Mouse (Mus musculus): ENCODE data around the gene Dedd2. TPM values are rescaled to one million over a fixed set of nuclear protein-coding genes. Genes with fewer than 3 reads are reported as not detected.
A peak's percentile ranks its signal among the peaks of the same experiment; 100 is the strongest.

Dedd2 gene
- total and polyA plus RNA-seq, 3 experiments: 14.3 to 21.7 (median 18.4) TPM

- H3K27ac ChIP-seq: peak overlapping the region; percentile 98
- no peaks in the 10 kb centered on the region for H3K36me3 ChIP-seq (ENCODE audit: control insufficient read depth, insufficient read depth, low read length)
- H3K27me3 ChIP-seq (ENCODE audit: control insufficient read depth, insufficient read depth, low read length): no peaks in the 10 kb centered on the region
- H3K4me1 ChIP-seq (ENCODE audit: control insufficient read depth, insufficient read depth, low read length): peaks cover 9% of the 10 kb centered on the region
- intact Hi-C loops (cut with DNase I): no loop called here
- peak overlapping the region; percentile 71 for H3K9ac ChIP-seq (ENCODE audit: low read depth, low read length)
- H3K4me3 ChIP-seq: peak overlapping the region; percentile 89
- TF ChIP-seq EP300 (IDR thresholded peaks at IDR 0.05; ENCODE audit: insufficient read depth, low read depth, low read length): no peak
- peak; percentile 35 for TF ChIP-seq CTCF (IDR thresholded peaks at IDR 0.05)
- no peak for TF ChIP-seq POLR2A (IDR thresholded peaks at IDR 0.05; ENCODE audit: insufficient read depth, low read depth, low read length)
- peaks cover 2% of the 10 kb centered on the region for H3K79me2 ChIP-seq (replicated peaks; ENCODE audit: control insufficient read depth, insufficient read depth, low read length)
- peak; percentile 52 to 67 for DNase-seq
- WGBS: 1% methylated on average over 53 of the region's 53 CpGs
Observed at GRCm38 (mm10) chr7:25218705-25219415, 1.6 kb downstream of the Dedd2 start.

- no peak for DNase-seq
- Histone ChIP-seq H3K79me2 (replicated peaks; ENCODE audit: control insufficient read depth, insufficient read depth, low read length) (peaks cover 2% of the 10 kb centered on the region), H3K36me3 (ENCODE audit: control insufficient read depth, insufficient read depth, low read length) (no peaks in the 10 kb centered on the region), H3K27ac (no peak overlapping the region), H3K4me1 (ENCODE audit: control insufficient read depth, insufficient read depth, low read length) (peaks cover 9% of the 10 kb centered on the region), H3K4me3 (no peak overlapping the region), H3K27me3 (ENCODE audit: control insufficient read depth, insufficient read depth, low read length) (no peaks in the 10 kb centered on the region), H3K9ac (ENCODE audit: low read depth, low read length) (no peak overlapping the region)
- no peak for TF ChIP-seq EP300 (IDR thresholded peaks at IDR 0.05; ENCODE audit: insufficient read depth, low read depth, low read length)
- TF ChIP-seq CTCF (IDR thresholded peaks at IDR 0.05): no peak
- no peak for TF ChIP-seq POLR2A (IDR thresholded peaks at IDR 0.05; ENCODE audit: insufficient read depth, low read depth, low read length)
- intact Hi-C loops (cut with DNase I): no loop called here
- WGBS: 72% methylated on average over 12 of the region's 12 CpGs
Observed at GRCm38 (mm10) chr7:25217653-25218395, 2.6 kb downstream of the Dedd2 start.

DNA sequence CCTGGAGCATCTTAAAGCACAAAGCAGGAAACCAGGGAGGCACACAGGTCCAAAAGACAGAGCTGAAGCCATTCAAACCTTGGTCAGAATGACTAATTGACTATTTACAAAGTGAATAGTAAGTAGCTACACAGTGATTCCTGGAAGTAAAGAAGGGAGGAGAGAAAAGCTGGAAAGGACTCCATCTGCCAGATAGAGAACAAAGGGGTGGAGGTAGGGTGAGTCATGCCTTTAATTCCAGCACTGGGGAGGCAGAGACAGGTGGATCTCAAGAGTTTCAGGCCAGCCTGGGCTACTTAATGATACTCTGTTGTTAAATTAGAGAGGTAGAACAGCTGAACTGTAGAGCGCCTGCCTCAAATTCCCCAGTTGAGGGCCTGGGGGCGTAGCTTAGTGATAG lies 6.2 kb downstream of the Dedd2 start:
- WGBS: 95% methylated on average over 2 of the region's 2 CpGs
- Histone ChIP-seq H3K27me3 (ENCODE audit: control insufficient read depth, insufficient read depth, low read length) (no peaks in the 10 kb centered on the region), H3K9ac (ENCODE audit: low read depth, low read length) (no peak overlapping the region), H3K4me3 (no peak overlapping the region), H3K36me3 (ENCODE audit: control insufficient read depth, insufficient read depth, low read length) (no peaks in the 10 kb centered on the region), H3K4me1 (ENCODE audit: control insufficient read depth, insufficient read depth, low read length) (no peaks in the 10 kb centered on the region), H3K27ac (no peak overlapping the region), H3K79me2 (replicated peaks; ENCODE audit: control insufficient read depth, insufficient read depth, low read length) (peaks cover 2% of the 10 kb centered on the region; the same call in 1 of the 2 replicates)
- TF ChIP-seq EP300 (IDR thresholded peaks at IDR 0.05; ENCODE audit: insufficient read depth, low read depth, low read length): no peak
- TF ChIP-seq CTCF (IDR thresholded peaks at IDR 0.05): no peak
- no peak for TF ChIP-seq POLR2A (IDR thresholded peaks at IDR 0.05; ENCODE audit: insufficient read depth, low read depth, low read length)
- DNase-seq: no peak
- intact Hi-C loops (cut with DNase I): no loop called here

- no peak for TF ChIP-seq CTCF (IDR thresholded peaks at IDR 0.05)
- no peak for TF ChIP-seq POLR2A (IDR thresholded peaks at IDR 0.05; ENCODE audit: insufficient read depth, low read depth, low read length)
- TF ChIP-seq EP300 (IDR thresholded peaks at IDR 0.05; ENCODE audit: insufficient read depth, low read depth, low read length): no peak
- intact Hi-C loops (cut with DNase I): no loop called here
- 45% methylated on average over 3 of the region's 3 CpGs for WGBS
- no peak overlapping the region for H3K27ac ChIP-seq
- no peaks in the 10 kb centered on the region for H3K4me1 ChIP-seq (ENCODE audit: control insufficient read depth, insufficient read depth, low read length)
- no peak for DNase-seq
- H3K4me3 ChIP-seq: no peak overlapping the region
- no peak overlapping the region for H3K9ac ChIP-seq (ENCODE audit: low read depth, low read length)
- H3K36me3 ChIP-seq (ENCODE audit: control insufficient read depth, insufficient read depth, low read length): no peaks in the 10 kb centered on the region
- H3K79me2 ChIP-seq (replicated peaks; ENCODE audit: control insufficient read depth, insufficient read depth, low read length): no peaks in the 10 kb centered on the region
- H3K27me3 ChIP-seq (ENCODE audit: control insufficient read depth, insufficient read depth, low read length): no peaks in the 10 kb centered on the region
Observed at GRCm38 (mm10) chr7:25213099-25213498, 7.3 kb downstream of the Dedd2 start.

DNA sequence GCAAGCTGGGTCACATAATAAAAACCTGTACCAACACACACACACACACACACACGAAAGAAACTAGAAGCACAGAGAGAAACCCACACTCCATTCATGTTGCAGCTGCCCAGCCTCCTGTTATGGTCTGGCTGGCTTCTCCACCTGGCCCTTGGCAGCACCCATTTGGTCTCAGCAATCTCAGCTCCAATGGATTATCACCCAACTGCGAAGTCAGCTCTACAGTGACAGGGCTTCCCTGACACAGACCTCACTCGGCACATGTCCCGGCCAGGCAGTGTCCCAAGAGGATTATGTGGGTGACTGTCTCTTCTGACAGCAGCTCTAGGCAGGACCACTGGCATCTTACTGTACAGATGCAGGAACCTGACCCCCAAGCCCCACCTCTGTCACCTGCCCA lies 9.9 kb downstream of the Dedd2 start:
- Histone ChIP-seq H3K9ac (ENCODE audit: low read depth, low read length) (no peak overlapping the region), H3K27me3 (ENCODE audit: control insufficient read depth, insufficient read depth, low read length) (no peaks in the 10 kb centered on the region), H3K36me3 (ENCODE audit: control insufficient read depth, insufficient read depth, low read length) (no peaks in the 10 kb centered on the region), H3K4me3 (no peak overlapping the region), H3K4me1 (ENCODE audit: control insufficient read depth, insufficient read depth, low read length) (no peaks in the 10 kb centered on the region), H3K79me2 (replicated peaks; ENCODE audit: control insufficient read depth, insufficient read depth, low read length) (no peaks in the 10 kb centered on the region), H3K27ac (no peak overlapping the region)
- intact Hi-C loops (cut with DNase I): no loop called here
- WGBS: 68% methylated on average over 4 of the region's 4 CpGs
- DNase-seq: no peak
- TF ChIP-seq CTCF (IDR thresholded peaks at IDR 0.05): no peak
- no peak for TF ChIP-seq POLR2A (IDR thresholded peaks at IDR 0.05; ENCODE audit: insufficient read depth, low read depth, low read length)
- no peak for TF ChIP-seq EP300 (IDR thresholded peaks at IDR 0.05; ENCODE audit: insufficient read depth, low read depth, low read length)

DNA sequence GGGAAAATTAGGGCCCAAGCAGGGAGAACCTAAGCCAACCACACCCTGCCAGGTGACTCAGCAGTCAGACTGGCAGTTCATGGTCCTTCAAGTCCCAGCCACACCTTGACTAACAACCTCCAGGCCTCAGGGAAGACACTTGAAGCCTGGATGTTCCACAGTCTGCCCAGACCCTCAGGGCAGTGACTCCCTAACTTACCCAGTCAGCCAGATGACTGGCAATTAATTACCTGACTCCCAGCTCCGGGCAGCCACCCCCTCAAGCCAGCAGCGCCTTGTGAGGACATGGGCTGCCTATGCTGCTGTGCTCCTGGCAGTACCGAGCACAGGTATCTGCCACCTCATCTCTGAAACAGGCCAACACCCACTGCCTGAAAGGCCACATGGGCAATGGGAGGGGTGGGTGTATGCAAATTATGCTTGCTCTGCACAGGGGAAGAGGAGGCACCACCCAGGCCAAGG lies 11.2 kb downstream of the Dedd2 start:
- intact Hi-C loops (cut with DNase I): no loop called here
- no peak overlapping the region for H3K4me3 ChIP-seq
- H3K79me2 ChIP-seq (replicated peaks; ENCODE audit: control insufficient read depth, insufficient read depth, low read length): no peaks in the 10 kb centered on the region
- H3K9ac ChIP-seq (ENCODE audit: low read depth, low read length): no peak overlapping the region
- 83% methylated on average over 3 of the region's 3 CpGs for WGBS
- no peaks in the 10 kb centered on the region for H3K27me3 ChIP-seq (ENCODE audit: control insufficient read depth, insufficient read depth, low read length)
- no peak for DNase-seq
- no peak overlapping the region for H3K27ac ChIP-seq
- no peak for TF ChIP-seq EP300 (IDR thresholded peaks at IDR 0.05; ENCODE audit: insufficient read depth, low read depth, low read length)
- no peaks in the 10 kb centered on the region for H3K36me3 ChIP-seq (ENCODE audit: control insufficient read depth, insufficient read depth, low read length)
- no peaks in the 10 kb centered on the region; the same call in 1 of the 2 replicates for H3K4me1 ChIP-seq (ENCODE audit: control insufficient read depth, insufficient read depth, low read length)

Data from heart, adult 2 months (tissue).